Mouse (Mus musculus): ENCODE results near the gene Naa35. TPM values are rescaled to one million over a fixed set of nuclear protein-coding genes. Genes with fewer than 3 reads are reported as not detected.

Gene Naa35
- polyA plus RNA-seq (2015; fragmentation: Nextera tagmentation; extraction: Ambion mirVana): 73.0 and 87.5 TPM in 2 replicates

DNA sequence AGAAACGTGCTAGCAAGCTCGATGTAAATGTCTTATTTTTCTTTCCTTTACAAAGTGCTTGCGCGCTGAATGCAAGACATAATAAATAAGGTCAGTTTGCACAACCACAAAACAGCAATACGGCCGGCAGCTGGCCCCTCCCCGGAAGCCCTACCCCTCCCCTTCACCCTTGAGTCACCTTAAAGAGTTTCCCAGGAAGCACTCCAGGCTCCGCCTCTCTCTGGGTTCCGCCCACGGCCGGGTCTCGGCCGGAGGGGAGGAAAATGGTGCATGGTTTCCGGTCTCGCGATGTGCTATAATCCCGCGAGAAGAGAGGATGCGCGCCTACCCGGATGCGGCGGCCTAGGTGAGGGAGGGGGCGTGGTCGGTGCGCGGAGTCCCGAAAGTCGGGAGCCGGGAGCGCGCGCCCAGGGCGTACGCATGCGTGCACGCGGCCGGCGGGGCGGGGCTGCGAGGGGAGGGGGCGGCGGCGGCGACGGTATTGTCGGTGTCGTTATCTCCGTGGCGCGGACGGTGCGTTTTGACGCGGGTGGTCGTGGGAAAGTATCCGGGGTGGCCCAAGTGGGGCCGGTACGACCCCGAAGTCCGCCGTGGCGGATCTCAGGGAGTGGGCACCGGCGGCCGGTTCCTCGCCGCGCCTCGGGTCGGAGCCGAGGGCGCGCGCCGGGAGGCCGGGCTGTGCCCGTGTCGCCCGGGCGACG is at the start of gene Naa35, which contains the start of gene Agtpbp1:
Naa35 (plus strand) TSS at position 313 of the 701 bp plus-strand sequence.
Agtpbp1 (minus strand) TSS at position 281 of the 701 bp plus-strand sequence.
- no peaks in the 10 kb centered on the region for H3K27me3 ChIP-seq (ENCODE audit: control insufficient read depth, insufficient read depth, low read length)
- H3K4me2 ChIP-seq (ENCODE audit: low read depth, low read length): peak within 1 kb of the TSS; percentile 98
- no peaks in the 10 kb centered on the region for H3K9me3 ChIP-seq (replicated peaks; ENCODE audit: control insufficient read depth, low read length)
- peaks cover 25% of the 10 kb centered on the region for H3K4me1 ChIP-seq (ENCODE audit: control insufficient read depth, insufficient read depth, low read length)
- H3K27ac ChIP-seq (ENCODE audit: low read length): peak within 1 kb of the TSS; percentile 75
- WGBS: 1% methylated on average over 81 of the region's 83 CpGs
- 0 out of 2 replicates have a peak, but pooled peaks cover 8% of the 10 kb centered on the region for H3K36me3 ChIP-seq (ENCODE audit: control insufficient read depth, insufficient read depth, low read length)
- peak within 1 kb of the TSS; percentile 91 for H3K9ac ChIP-seq (ENCODE audit: low read length)
- peak within 1 kb of the TSS; percentile 95 for H3K4me3 ChIP-seq (replicated peaks; ENCODE audit: low read length)
- ATAC-seq (ENCODE audit: insufficient read depth, low FRiP score): peak; percentile 98

DNA sequence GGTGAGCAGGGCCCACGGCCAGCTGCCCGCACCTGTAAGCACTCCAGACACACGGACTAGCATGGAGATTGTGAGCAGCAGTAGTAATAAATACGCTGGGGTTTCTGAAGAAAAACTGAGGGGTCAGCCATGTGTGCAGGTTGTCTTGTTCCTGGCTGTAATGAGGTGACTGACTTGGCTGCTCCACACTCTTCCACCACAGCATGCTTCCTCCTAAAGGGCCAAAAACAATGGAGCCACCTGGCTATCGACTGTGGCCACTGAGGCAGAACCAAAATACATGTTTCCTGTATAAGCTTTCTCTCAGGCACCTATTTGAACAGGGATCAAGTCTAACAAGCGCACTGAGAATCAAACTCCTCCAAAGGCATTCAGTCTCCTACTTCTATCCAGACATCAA is 49.3 kb upstream of the Naa35 start:
- ATAC-seq (ENCODE audit: insufficient read depth, low FRiP score): no peak
- no peak overlapping the region for H3K9ac ChIP-seq (ENCODE audit: low read length)
- no peak overlapping the region for H3K27ac ChIP-seq (ENCODE audit: low read length)
- H3K4me1 ChIP-seq (ENCODE audit: control insufficient read depth, insufficient read depth, low read length): no peaks in the 10 kb centered on the region
- no peaks in the 10 kb centered on the region for H3K27me3 ChIP-seq (ENCODE audit: control insufficient read depth, insufficient read depth, low read length)
- no peaks in the 10 kb centered on the region for H3K36me3 ChIP-seq (ENCODE audit: control insufficient read depth, insufficient read depth, low read length)
- H3K4me3 ChIP-seq (replicated peaks; ENCODE audit: low read length): no peak overlapping the region
- H3K4me2 ChIP-seq (ENCODE audit: low read depth, low read length): no peak overlapping the region
- 85% methylated on average over 6 of the region's 6 CpGs for WGBS
- no peaks in the 10 kb centered on the region for H3K9me3 ChIP-seq (replicated peaks; ENCODE audit: control insufficient read depth, low read length)

DNA sequence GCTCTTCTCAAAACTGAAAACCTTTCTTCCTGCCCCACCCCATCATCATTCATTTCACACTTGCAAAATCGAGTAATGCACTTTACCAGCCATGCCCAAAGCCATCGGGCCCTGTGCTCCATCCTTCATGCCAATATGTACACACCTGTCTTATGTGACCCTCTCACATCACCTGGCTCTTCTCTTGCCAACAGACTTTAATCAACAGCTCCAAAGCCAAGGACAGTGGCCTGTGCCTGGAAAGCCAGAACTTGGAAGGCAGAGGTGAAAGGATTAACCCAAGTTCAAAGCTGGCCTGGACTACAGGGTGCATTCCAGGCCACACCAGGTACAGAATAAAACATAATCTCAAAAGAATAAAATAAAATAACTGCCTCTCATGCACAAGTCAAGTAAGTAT is 48.4 kb upstream of the Naa35 start:
- Histone ChIP-seq H3K27ac (ENCODE audit: low read length) (no peak overlapping the region), H3K4me1 (ENCODE audit: control insufficient read depth, insufficient read depth, low read length) (no peaks in the 10 kb centered on the region), H3K9ac (ENCODE audit: low read length) (no peak overlapping the region), H3K4me2 (ENCODE audit: low read depth, low read length) (no peak overlapping the region), H3K27me3 (ENCODE audit: control insufficient read depth, insufficient read depth, low read length) (no peaks in the 10 kb centered on the region), H3K4me3 (replicated peaks; ENCODE audit: low read length) (no peak overlapping the region), H3K9me3 (replicated peaks; ENCODE audit: control insufficient read depth, low read length) (no peaks in the 10 kb centered on the region), H3K36me3 (ENCODE audit: control insufficient read depth, insufficient read depth, low read length) (no peaks in the 10 kb centered on the region)
- no peak for ATAC-seq (ENCODE audit: insufficient read depth, low FRiP score)
- 49% methylated on average over 2 of the region's 2 CpGs for WGBS

DNA sequence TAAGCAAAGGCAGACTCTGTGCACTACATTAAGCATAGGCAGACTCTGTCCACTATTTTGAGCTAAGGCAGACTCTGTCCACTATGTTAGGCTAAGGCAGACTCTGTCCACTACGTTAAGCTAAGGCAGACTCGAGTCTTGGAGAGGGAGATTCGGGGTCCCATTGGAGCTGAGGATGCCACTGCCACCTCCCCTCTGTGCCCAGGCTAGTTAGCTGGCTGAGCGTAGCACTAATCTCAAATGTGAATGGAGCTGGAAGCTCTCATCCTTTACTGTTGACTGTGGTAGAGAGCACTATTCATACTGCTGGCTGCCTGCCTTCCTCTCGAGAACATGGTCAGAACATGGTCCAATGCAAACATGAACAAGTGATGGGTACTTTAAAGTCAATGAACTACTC is 46.4 kb upstream of the Naa35 start:
- no peak overlapping the region for H3K27ac ChIP-seq (ENCODE audit: low read length)
- H3K4me1 ChIP-seq (ENCODE audit: control insufficient read depth, insufficient read depth, low read length): no peaks in the 10 kb centered on the region
- no peaks in the 10 kb centered on the region for H3K27me3 ChIP-seq (ENCODE audit: control insufficient read depth, insufficient read depth, low read length)
- no peak overlapping the region for H3K9ac ChIP-seq (ENCODE audit: low read length)
- H3K4me2 ChIP-seq (ENCODE audit: low read depth, low read length): no peak overlapping the region
- H3K36me3 ChIP-seq (ENCODE audit: control insufficient read depth, insufficient read depth, low read length): no peaks in the 10 kb centered on the region
- ATAC-seq (ENCODE audit: insufficient read depth, low FRiP score): no peak
- WGBS: 90% methylated on average over 5 of the region's 5 CpGs
- H3K9me3 ChIP-seq (replicated peaks; ENCODE audit: control insufficient read depth, low read length): no peaks in the 10 kb centered on the region
- no peak overlapping the region for H3K4me3 ChIP-seq (replicated peaks; ENCODE audit: low read length)

DNA sequence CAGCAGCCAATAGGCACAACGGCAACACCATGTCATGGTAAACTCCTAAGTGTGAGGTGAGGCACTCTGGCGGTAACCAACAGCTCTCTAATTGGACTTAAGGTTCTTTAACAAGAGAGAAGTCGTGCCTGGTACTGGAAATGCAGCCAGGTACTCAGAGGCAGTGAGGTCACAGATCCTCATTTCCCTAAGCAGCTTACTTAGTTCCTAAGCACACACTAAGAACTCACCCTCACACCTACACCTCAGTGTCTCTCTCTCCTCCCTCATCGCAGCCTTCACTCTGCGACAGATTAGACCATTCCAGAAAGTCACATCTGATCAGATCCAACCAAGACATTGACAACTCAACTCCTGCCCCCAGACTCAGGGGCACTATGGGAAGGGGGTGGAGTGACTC is 45.0 kb upstream of the Naa35 start:
- Histone ChIP-seq H3K4me3 (replicated peaks; ENCODE audit: low read length) (no peak overlapping the region), H3K27ac (ENCODE audit: low read length) (no peak overlapping the region), H3K4me2 (ENCODE audit: low read depth, low read length) (no peak overlapping the region), H3K27me3 (ENCODE audit: control insufficient read depth, insufficient read depth, low read length) (no peaks in the 10 kb centered on the region), H3K36me3 (ENCODE audit: control insufficient read depth, insufficient read depth, low read length) (no peaks in the 10 kb centered on the region), H3K9me3 (replicated peaks; ENCODE audit: control insufficient read depth, low read length) (no peaks in the 10 kb centered on the region), H3K4me1 (ENCODE audit: control insufficient read depth, insufficient read depth, low read length) (no peaks in the 10 kb centered on the region), H3K9ac (ENCODE audit: low read length) (no peak overlapping the region)
- WGBS: 83% methylated on average over 5 of the region's 5 CpGs
- ATAC-seq (ENCODE audit: insufficient read depth, low FRiP score): no peak

DNA sequence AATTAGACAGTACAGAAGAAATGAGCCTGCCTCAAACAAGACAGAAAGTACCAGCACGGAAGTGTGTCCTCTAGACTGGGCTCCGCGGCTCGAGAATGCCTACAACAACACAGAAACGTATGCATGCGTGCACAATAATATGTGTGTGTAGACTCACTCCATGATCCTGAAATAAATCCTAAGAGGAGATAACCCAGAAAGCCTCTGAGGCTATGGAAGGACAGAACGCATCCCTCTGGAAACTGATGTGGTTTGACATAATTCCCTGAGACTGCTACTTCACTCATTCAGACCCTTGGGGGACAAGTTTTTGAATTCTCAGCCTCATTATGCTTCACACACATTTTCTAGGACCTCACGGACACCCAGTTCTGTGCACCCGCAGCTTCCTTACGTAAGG is 42.6 kb upstream of the Naa35 start:
- H3K36me3 ChIP-seq (ENCODE audit: control insufficient read depth, insufficient read depth, low read length): no peaks in the 10 kb centered on the region
- peaks cover 12% of the 10 kb centered on the region; the same call in 1 of the 2 replicates for H3K4me1 ChIP-seq (ENCODE audit: control insufficient read depth, insufficient read depth, low read length)
- H3K27me3 ChIP-seq (ENCODE audit: control insufficient read depth, insufficient read depth, low read length): no peaks in the 10 kb centered on the region
- no peaks in the 10 kb centered on the region for H3K9me3 ChIP-seq (replicated peaks; ENCODE audit: control insufficient read depth, low read length)
- H3K9ac ChIP-seq (ENCODE audit: low read length): no peak overlapping the region
- no peak overlapping the region for H3K4me3 ChIP-seq (replicated peaks; ENCODE audit: low read length)
- 85% methylated on average over 10 of the region's 10 CpGs for WGBS
- H3K27ac ChIP-seq (ENCODE audit: low read length): no peak overlapping the region
- ATAC-seq (ENCODE audit: insufficient read depth, low FRiP score): no peak
- H3K4me2 ChIP-seq (ENCODE audit: low read depth, low read length): no peak overlapping the region

DNA sequence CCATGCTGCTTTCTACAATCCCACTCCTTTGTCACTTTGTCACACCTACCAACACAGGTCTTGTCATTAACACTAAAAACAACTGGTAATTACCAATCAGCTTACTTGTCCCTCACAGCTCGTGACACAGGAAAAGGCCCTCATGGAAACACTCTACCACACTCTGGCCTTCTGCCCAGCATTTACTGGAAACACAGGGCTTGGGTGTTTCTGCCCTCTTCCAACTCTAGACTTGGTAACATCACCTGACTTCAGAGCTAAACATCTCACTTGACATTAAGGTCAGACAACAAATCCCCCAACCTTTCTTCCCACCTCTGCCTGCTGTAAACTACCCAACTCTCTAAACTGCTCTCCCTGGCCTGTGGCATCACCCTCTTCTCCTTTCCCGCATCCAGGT is 38.0 kb upstream of the Naa35 start:
- Histone ChIP-seq H3K4me3 (replicated peaks; ENCODE audit: low read length) (no peak overlapping the region), H3K4me1 (ENCODE audit: control insufficient read depth, insufficient read depth, low read length) (peaks cover 22% of the 10 kb centered on the region), H3K9me3 (replicated peaks; ENCODE audit: control insufficient read depth, low read length) (no peaks in the 10 kb centered on the region), H3K27me3 (ENCODE audit: control insufficient read depth, insufficient read depth, low read length) (no peaks in the 10 kb centered on the region), H3K36me3 (ENCODE audit: control insufficient read depth, insufficient read depth, low read length) (no peaks in the 10 kb centered on the region), H3K27ac (ENCODE audit: low read length) (no peak overlapping the region), H3K9ac (ENCODE audit: low read length) (no peak overlapping the region), H3K4me2 (ENCODE audit: low read depth, low read length) (no peak overlapping the region)
- no peak for ATAC-seq (ENCODE audit: insufficient read depth, low FRiP score)
- WGBS: 78% methylated on average over 2 of the region's 2 CpGs

DNA sequence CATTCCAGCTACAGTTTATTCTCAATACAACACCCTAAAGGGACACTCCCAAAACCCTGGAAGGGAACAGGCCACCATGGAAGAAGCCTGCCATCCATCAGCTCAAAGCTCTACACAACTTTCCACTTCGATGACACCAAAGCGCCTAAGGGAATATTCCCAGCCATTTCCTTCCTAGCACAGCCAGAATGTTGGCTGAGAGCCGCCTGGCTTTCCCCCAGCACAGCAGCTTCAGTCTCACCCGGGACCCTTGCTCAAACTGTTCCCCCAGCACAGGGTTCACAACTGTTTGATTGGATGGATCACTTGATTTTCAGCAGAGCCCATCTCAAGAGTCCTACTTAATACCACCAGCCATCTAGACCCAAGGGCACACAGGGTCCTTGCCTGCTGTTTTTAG is 37.3 kb upstream of the Naa35 start:
- WGBS: 55% methylated on average over 4 of the region's 4 CpGs
- peak; percentile 40; the same call in 1 of the 2 replicates for ATAC-seq (ENCODE audit: insufficient read depth, low FRiP score)
- Histone ChIP-seq H3K9ac (ENCODE audit: low read length) (no peak overlapping the region), H3K27ac (ENCODE audit: low read length) (peak overlapping the region; percentile 25; the same call in 1 of the 2 replicates), H3K27me3 (ENCODE audit: control insufficient read depth, insufficient read depth, low read length) (no peaks in the 10 kb centered on the region), H3K4me1 (ENCODE audit: control insufficient read depth, insufficient read depth, low read length) (peaks cover 22% of the 10 kb centered on the region), H3K4me3 (replicated peaks; ENCODE audit: low read length) (no peak overlapping the region), H3K9me3 (replicated peaks; ENCODE audit: control insufficient read depth, low read length) (no peaks in the 10 kb centered on the region), H3K36me3 (ENCODE audit: control insufficient read depth, insufficient read depth, low read length) (no peaks in the 10 kb centered on the region), H3K4me2 (ENCODE audit: low read depth, low read length) (no peak overlapping the region)

DNA sequence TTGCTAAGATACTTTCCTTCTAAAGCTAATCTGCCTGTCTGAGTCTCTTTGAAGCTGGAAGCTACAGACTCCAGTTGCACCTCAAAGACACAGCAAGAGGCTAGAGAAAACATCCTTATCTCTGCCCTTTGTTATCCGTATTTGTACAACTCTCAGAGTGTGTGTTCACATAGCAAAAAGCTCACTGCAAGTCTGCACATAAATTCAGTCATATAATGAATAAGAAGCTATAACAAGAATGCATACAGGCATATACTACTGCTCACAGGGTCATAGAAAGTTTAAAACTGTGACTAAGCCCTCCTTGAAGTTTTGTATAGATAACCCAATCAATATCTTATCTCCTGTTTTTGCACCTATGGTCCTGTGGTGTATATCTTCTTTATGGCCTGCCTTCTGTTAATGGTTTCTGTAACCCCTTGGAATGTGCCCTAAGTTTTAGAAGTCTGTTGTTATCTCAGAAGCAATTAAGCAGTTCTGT is 35.7 kb upstream of the Naa35 start:
- no peak for ATAC-seq (ENCODE audit: insufficient read depth, low FRiP score)
- peaks cover 22% of the 10 kb centered on the region for H3K4me1 ChIP-seq (ENCODE audit: control insufficient read depth, insufficient read depth, low read length)
- H3K9ac ChIP-seq (ENCODE audit: low read length): no peak overlapping the region
- H3K27me3 ChIP-seq (ENCODE audit: control insufficient read depth, insufficient read depth, low read length): no peaks in the 10 kb centered on the region
- no peak overlapping the region for H3K4me2 ChIP-seq (ENCODE audit: low read depth, low read length)
- no peak overlapping the region for H3K4me3 ChIP-seq (replicated peaks; ENCODE audit: low read length)
- H3K9me3 ChIP-seq (replicated peaks; ENCODE audit: control insufficient read depth, low read length): no peaks in the 10 kb centered on the region
- H3K27ac ChIP-seq (ENCODE audit: low read length): no peak overlapping the region
- no peaks in the 10 kb centered on the region for H3K36me3 ChIP-seq (ENCODE audit: control insufficient read depth, insufficient read depth, low read length)
- WGBS: 35% methylated on average over 1 of the region's 1 CpGs

Measured in stomach, embryonic 16.5 days (tissue).